Mouse (Mus musculus): Measurements from ENCODE around the gene Efnb2. TPM values are rescaled to one million over a fixed set of nuclear protein-coding genes. Genes with fewer than 3 reads are reported as not detected.

Gene Efnb2
- total and polyA plus RNA-seq, 3 experiments = 15.1 to 18.0 (median 17.5) TPM

DNA sequence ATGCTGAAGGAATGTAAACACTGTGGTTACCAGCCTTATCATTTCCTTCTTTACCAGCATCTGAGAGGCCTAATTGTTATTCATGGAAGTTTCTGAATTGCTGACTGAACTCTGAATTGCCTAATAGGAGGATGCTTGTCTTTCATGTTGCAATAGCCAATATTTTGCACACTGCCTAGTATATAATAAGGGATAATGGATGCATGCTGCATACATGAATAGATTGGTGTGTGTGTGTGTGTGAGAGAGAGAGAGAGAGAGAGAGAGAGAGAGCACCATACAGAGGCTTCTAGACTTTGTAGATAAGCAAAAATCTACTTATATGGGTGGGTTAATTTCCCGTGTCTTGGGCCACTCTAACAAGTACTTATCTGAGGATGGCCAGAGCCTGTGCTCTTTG is 47.2 kb downstream of the Efnb2 start:
- DNase-seq = no peak

GRCm38 (mm10) chr8:8611928-8612327 is 49.1 kb downstream of the Efnb2 start:
- no peak for DNase-seq

GRCm38 (mm10) chr8:8609791-8610190 is 51.3 kb downstream of the Efnb2 start:
- no peak for DNase-seq

DNA sequence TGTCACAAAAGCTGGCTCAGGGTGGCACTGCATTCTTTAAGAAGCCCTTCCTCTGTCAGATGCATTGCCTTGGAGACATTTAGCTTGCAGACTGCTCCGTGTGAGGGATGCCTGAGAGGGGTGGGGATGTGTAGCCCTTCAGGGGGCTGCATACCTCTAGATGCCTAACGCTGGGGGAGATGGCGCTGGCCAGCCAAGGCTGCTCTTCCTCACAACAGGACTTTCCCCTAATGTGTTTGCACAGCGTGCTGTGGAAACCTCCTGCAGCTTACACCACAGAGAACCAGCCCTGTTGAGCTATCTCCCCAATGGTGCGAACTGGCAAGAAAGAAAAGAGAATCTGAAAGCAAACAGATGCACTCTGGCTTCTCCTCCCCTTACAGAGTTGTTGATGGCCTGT is 51.9 kb downstream of the Efnb2 start:
- no peak for DNase-seq

DNA sequence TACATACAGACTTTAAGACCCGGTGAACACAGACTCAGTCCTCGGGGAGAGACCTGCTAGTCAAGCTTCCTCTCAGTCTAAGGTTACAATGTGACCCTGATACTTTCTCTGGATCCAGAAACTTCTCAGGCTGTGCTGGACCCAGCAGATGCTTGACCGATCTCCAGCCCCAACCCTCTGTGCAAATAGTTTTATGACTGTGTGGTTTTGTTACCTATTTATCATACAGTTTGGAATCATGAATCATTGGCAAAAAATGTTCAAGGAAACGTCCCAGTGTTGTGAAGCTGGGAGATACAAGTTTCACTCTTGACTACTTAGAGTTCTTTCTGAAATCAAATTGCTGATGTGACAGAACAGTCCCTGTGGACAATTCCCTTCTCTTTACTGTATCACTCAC is 55.4 kb downstream of the Efnb2 start:
- DNase-seq = peak; percentile 11

- DNase-seq = no peak
Measured at GRCm38 (mm10) chr8:8603875-8604274, 57.2 kb downstream of the Efnb2 start.

DNA sequence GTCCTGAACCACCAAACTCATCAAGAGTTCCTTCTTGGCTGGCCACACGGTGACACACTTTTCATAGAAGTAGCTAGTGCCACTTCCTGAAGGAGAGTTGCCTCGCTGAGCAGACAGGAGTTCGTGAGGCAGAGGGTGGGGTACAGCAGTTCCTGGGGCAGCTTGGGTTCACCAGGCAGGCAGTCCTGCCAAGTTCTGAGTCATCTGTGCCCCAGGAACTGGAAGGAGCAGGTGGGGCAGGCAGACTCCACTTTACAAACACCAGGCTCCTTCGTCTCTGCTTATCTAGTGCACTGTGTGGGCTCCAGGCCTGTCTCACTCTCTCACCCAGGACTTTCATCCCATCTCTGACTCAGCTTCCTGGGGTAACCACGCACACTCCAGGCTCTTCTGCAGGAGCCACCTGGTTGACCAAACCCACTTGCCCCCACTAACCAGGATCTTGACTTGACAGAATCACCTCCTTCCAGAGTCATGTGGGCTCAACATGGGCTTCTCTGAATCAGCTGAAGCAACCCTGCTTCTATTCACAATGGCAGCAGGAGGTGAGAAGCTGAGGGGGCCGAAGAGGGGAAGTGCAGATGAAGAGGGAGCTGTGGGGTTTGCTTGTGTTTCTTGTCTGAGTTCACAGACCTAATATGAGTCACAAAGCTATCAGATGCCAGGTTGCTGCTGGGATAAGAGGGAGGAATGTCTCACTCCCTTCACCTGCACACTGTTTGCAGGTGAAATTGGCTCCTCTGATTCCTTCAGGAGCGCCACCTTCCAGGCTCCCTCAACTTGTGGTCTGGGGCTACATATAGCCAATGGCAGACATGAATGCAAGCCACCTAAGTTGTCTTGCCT is 58.2 kb downstream of the Efnb2 start:
- peak; percentile 65 for DNase-seq

- DNase-seq = no peak
Measured at GRCm38 (mm10) chr8:8599931-8600330, 61.1 kb downstream of the Efnb2 start.

- no peak for DNase-seq
Measured at GRCm38 (mm10) chr8:8597434-8597833, 63.6 kb downstream of the Efnb2 start.

DNA sequence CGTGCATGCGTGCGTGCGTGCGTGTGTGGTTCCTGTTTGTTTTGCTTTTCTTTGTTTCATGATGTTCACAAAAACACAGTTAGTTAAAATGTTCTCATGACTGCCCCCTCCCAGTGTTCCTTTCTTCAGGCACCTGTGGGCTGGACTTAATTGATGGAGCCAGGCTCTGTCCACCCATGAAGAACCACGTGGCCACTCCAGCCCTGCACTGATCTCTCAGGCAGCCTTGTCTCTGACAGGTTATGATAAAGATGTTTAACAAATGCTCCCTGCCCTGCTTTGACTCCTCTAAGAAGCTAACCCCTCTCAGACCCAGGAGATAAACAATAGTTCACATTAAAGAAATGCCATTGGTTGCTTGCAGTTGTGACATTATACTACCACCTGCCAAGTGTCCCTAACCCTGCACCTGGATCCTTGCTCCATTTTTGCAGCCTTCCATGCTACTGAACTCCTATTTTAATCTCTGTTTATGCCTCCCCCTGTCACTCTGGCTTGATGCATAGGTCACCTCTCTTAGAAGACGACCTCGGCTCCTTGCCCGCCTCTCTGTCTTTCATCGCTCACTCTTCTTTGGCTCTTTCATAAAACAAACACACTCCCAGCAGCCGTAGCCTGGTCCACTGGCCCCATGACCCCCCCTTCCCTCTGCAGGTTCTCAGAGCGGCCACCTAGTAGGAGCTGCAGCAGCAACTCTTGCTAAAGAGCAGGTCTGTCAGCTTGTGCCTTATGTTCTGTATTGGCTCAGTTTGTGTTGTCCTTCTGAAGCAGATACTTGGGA is 65.0 kb downstream of the Efnb2 start:
- peak; percentile 37 for DNase-seq

DNA sequence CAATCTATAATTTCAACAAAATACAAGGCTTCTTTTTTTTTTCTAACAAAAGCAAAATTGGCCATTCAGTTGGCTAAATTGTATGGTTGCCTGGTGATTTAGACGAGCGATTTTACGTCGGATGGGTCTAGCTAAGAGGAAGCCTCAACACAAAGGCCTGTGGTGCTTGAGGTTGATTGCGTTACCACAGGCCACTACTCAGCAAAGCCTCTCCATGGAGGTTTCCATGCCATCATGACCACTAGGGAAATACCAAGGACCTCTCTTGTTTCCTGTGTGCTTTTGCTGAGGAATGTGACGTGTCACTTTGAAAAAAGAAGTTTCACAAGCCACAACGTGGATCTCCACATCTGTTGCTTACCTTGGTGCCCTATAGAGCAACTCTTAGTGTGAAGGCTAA is 67.2 kb downstream of the Efnb2 start:
- DNase-seq = no peak

- DNase-seq = peak; percentile 43
Measured at GRCm38 (mm10) chr8:8593371-8593770, 67.7 kb downstream of the Efnb2 start.

- peak; percentile 46 for DNase-seq
Measured at GRCm38 (mm10) chr8:8592331-8592730, 68.7 kb downstream of the Efnb2 start.

DNA sequence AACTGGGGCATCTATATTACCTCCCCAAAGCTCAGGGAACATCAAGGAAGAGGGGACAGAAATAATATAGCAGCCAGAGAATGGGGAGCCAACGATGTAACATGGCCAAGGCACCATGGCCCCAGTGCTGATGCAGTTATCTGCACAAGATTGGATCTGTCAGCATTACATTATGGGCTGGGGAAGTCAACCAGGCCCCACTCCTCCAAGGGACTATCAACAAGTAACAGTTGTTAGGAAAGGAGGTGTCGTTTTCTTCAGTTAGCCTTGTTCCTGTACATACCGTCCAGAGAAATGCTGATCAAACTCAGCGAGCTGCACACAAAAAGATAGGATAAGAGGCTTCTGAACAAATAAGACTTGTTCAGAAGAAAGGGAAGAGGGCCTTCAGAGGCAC is 77.1 kb downstream of the Efnb2 start:
- no peak for DNase-seq

DNA sequence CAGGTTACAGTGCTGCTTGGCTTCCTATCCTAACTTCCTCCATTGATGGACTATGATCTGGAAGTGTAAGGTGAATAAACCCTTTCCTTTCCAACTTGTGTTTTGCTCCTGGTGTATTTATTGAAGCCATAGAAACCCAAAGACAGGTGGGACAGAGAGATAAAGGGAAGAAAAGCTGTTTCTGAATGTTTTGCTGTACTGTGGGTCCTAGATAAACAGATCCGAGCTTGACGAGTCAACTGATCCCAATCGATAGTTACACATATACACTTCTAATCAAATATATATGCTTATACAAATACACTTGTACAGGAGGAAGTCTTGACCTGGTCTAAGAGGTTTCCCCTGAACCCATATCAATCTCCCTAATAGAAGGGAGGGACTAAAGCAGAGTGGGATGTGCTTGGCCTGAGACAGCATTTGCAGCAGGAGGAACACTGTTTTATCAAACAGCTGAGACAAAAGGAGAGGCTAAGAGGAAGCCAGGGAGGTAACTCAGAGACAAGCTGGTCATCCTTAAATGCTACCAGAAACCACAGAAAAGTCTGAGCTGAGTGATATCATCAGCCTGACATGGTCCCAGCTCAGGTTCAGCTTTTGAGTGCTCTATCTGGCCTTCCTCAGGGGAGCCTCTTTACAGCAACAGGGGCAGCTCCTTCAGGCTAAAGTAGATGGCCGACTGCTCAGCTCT is 77.6 kb downstream of the Efnb2 start:
- DNase-seq = no peak

DNA sequence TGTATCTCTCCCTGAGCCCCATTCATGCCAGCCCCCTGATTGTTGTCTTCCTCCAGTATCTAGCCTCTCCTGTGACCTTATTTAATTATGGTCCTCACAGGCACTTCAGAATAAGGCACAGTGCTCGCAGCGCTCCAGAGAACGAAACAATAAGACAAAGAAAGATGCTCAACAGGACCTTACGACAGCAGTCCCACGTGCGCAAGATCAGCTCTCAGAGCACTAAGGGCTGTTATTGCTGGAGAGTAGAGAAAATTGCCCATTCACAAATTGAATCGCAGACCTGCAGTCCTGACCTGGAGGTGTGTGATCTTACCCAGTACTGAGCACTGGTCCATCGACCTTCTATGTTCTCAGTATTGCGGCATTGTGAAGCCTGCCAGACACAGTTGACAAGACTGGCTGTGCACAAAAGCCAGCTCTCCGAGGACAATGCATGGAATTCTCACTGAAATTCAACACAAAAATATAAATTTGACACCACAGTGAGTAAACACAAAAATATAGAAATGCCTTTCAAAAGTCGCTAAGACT is 83.2 kb downstream of the Efnb2 start:
- DNase-seq = no peak

DNA sequence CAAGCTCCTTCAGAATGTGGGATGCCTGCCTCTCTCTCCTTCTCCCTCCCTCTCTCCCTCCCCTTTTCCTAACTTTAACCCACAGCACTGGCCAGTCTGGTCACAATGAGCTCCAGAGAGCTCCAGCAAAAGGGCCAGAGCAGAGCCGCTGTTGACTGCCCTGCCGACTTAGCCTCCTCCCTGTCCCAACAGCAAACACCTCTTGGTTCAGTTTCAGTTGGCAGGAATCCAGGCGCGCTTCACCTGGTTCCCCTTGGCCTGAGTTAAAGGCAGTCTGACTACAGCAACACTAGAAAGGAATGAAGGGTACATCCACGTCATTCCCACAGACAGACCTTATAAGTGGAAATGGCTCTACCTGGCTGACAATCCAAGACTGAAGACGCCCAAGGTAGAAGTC is 84.2 kb downstream of the Efnb2 start:
- no peak for DNase-seq

DNA sequence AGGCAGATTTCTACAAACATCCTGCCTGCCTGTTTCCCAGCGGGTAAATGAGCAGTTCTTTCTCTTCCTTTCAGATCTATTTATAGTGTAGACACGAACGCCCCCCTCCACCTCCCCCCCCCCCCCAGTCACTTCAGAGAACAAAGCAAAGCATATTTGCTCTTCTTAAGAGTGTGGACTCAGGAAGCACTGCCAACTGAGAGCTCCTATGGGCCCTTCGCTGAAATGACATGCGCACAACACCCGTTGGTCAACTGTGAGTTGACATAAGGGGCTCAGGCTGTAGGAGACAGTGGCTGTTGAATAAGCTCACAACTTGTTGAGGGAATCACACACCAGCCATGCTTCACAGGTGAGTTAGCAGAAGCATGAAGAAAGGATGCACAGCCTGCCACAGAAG is 84.8 kb downstream of the Efnb2 start:
- DNase-seq = no peak

- no peak for DNase-seq
Measured at GRCm38 (mm10) chr8:8574521-8575499, 86.2 kb downstream of the Efnb2 start.

GRCm38 (mm10) chr8:8572272-8572671 is 88.8 kb downstream of the Efnb2 start:
- DNase-seq = no peak

DNA sequence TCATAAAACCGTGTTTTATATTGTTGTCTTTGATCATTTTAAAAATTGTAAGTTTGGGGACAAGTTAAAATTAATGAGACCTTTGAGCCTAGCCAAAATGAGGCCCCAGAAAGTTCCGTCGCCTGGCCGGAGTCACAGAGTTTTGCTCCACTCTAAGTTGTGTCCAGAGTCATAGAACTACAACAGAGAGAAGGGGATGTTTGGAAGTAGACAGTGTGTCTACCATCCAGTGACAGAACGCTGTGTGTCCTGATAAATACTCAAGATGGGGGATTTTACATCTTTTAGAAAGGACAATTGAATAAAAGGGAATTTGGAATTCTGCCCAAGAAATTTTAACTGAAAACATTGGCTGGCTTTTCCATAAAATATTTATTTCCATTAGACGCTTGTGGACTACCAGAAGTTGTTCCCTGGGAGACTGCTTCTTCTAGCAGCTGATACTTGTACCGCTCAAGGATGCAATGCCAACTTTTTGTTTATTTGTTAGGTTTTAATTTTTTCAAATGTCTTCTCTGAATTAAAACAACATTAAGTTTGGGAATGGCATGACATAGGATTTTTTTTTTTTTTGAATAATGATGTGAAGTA is 89.3 kb downstream of the Efnb2 start:
- DNase-seq = no peak

All from adrenal gland, adult 2 months (tissue).